Mouse (Mus musculus) yolk sac, embryonic 10.5 days (tissue): ENCODE results near the gene Sephs1.

Source experiments
- DNase-seq: peaks from one replicate; pipeline ENCODE4 v3.0.0-alpha.2; 2017; ENCODE audit warnings: low spot score

Gene Sephs1

GRCm38 (mm10) chr2:4881350-4882248 is at the start of gene Sephs1:
Sephs1 (plus strand) TSS chr2:4881564.
- peak; percentile 87 for DNase-seq

- DNase-seq: no peak
Observed at GRCm38 (mm10) chr2:4832166-4832565, 49.2 kb upstream of the Sephs1 start.

GRCm38 (mm10) chr2:4849449-4849848 is 31.9 kb upstream of the Sephs1 start:
- DNase-seq: no peak

GRCm38 (mm10) chr2:4857186-4857585 is 24.2 kb upstream of the Sephs1 start:
- DNase-seq: no peak

- no peak for DNase-seq
Observed at GRCm38 (mm10) chr2:4858161-4858560, 23.2 kb upstream of the Sephs1 start.

GRCm38 (mm10) chr2:4864008-4864816 is 17.2 kb upstream of the Sephs1 start:
- peak; percentile 57 for DNase-seq

- DNase-seq: no peak
Observed at GRCm38 (mm10) chr2:4864817-4865296, 16.5 kb upstream of the Sephs1 start.

DNA sequence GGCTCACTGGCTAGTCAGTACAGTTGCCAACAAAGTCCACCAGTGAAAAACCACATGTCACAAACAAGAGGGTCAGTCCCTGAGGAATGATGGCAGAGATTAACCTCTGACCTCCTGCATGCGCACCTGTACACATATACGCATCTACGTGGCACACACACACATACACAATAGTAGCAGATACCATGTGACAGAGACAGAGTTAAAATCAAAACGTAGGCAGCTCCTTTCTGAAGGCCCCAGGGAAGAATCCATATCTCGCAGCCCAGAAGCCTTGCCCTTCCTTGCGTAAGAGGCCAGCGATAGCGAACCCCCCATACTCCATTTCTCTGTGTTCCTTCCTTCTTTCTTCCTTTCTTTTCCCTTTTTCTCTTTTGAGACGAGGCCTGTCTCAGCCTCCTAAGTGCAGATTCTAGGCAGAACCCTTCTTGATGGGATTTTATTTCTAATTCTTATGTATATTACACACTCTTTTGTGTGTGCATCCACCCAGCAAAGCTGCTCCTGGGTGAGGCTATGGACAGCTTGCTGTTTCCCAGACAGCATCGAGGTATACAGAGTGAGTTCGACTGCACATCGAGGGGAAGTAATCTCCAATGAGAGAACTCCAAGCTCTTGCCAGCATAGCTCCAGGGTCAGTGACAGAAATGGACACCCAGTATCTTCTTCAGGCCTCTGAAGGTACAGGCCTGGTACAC is 13.2 kb upstream of the Sephs1 start:
- no peak for DNase-seq

DNA sequence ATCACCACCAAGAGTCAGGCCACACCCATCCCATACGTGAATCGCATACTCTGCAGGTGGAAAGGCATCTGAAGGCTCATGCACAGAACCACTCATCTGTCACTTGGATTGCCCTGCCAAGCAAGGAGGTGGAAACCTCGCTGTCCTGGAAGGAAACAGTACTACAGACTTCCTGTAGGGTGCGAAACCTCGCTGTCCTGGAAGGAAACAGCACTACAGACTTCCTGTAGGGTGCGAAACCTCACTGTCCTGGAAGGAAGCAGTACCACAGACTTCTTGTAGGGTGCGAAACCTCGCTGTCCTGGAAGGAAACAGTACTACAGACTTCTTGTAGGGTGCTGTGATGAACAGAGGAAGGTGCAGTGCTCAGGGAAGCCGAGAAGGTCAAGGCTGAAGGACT is 8.6 kb upstream of the Sephs1 start:
- DNase-seq: no peak

- DNase-seq: peak; percentile 39
Observed at GRCm38 (mm10) chr2:4873331-4873730, 8.0 kb upstream of the Sephs1 start.

- no peak for DNase-seq
Observed at GRCm38 (mm10) chr2:4875090-4875489, 6.3 kb upstream of the Sephs1 start.

DNA sequence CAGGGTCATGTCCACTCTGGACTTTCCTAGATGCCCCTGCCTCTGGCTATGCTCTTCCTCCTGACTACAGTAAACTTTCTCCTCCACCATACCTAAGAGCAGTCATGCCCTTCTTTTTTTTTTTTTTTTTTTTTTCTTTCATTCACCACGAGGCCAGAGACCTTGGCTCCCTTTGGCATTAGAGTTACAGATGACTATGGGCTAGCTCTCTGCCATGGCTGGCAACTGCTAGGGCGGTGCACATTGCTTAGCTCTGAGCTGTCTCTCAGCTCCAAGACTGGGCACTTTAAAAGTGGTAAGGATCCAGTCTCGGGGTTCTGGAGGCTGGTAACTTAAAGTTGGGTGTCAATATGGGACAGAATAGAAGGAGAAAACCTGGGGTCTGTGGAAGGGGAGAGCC is 5.2 kb upstream of the Sephs1 start:
- DNase-seq: no peak

GRCm38 (mm10) chr2:4880737-4881349 is 521 bp upstream of the Sephs1 start:
- no peak for DNase-seq

GRCm38 (mm10) chr2:4882249-4882791 is 956 bp downstream of the Sephs1 start:
- DNase-seq: peak; percentile 78

- no peak for DNase-seq
Observed at GRCm38 (mm10) chr2:4883009-4883704, 1.8 kb downstream of the Sephs1 start.

DNA sequence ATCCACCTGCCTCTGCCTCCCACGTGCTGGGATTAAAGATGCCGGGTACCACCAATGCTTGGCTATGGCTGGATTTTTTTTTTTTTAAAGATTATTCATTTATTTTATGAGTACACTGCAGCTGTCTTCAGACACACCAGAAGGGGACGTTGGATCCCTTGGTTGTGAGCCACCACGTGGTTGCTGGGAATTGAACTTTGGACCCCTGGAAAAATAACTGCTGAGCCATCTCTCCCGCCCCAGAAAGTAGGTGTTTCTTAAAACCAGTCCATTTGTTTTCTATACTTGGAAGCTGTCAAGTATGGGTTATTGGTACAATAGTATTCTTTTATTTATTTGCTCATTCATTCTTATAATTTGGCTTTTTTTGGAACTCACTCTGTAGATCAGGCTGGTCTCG is 5.5 kb downstream of the Sephs1 start:
- DNase-seq: peak; percentile 32

DNA sequence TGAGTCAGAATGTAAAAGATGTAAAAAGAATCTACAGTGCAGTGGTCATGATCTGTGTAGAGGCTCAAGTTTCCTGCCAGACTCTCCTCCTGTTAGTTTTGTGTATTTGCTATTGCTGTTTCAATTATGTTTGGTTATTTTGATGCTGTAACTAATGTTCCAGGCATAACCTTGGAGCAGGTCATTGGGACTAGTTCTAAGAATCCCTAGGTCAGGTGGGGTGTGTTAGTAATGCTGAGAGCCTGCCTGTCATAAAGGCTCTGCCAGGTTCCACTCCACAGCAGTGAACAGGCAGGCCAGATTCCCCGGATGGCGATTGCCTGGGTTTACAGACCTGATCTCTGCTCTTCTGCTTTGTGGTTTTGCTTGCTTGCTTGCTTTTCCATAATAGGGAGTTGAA is 14.2 kb downstream of the Sephs1 start:
- DNase-seq: no peak

DNA sequence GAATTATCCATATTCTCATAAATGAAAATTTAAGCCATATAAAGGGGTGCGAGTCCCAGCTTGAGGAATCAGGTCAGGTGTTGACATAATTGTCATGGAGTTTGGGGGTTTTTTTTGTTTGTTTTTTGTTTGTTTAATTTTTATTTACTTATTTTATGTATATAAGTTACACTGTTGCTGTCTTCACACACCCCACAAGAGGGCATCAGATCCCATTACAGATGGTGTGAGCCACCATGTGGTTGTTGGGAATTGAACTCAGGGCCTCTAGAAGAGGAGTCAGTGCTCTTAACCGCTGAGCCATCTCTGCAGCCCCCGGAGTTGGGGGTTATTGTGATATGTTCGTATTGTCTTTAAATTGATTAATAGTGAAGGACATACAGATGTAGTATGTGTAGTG is 15.6 kb downstream of the Sephs1 start:
- no peak for DNase-seq

- DNase-seq: no peak
Observed at GRCm38 (mm10) chr2:4900624-4901023, 19.3 kb downstream of the Sephs1 start.

DNA sequence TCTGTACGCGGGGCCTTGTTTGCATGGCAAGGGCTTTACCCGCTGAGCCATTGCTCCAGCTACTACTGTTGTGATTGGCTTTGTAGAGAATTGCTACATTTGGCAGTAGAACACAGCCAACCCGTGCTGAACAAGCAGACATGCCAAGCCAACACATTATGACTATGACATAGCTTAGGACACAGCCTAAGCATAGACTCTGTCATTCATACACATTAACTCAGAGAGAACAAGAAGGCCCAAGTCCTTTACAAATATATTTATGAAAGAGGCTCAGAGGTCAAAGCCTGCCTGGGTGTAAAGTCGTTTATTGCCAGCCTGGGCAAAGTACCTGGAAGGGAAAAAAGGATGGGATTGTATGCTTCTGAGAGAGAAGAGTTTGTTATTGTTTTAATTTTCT is 21.0 kb downstream of the Sephs1 start:
- DNase-seq: no peak

DNA sequence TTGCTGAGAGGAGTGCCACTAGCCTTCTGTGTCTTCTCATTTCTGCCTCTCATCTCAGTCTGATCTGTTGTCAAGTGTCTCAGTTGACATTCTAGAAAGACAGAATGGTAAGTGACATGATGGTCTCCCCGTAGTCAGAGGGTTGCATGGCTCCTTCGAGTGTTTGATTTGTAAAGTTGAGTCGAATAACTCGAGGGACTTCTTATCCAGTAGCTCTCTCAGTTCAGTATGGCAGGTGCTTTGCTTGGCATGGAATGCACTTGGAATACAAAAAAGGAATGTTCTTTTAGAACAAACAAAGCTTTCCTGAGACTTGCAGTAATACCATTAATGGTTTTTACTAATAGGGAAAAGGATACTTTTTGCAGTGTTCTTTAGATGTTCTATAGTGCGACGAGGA is 25.8 kb downstream of the Sephs1 start:
- DNase-seq: no peak
